Mouse (Mus musculus) liver, embryonic 13.5 days (tissue): Measurements from ENCODE around the gene Gm45837. TPM values are rescaled to one million over a fixed set of nuclear protein-coding genes. Genes with fewer than 3 reads are reported as not detected.

Experiments
- ATAC-seq: fragments of 200-750 bp; cut with Nextera tagmentation; 2 replicates; pipeline ENCODE4 v1.8.0; 2017; ENCODE audit warnings: low read depth, mild to moderate bottlenecking, moderate number of reproducible peaks, moderate library complexity
- DNase-seq: peaks from one replicate; pipeline ENCODE4 v3.0.0; 2022
- H3K27ac ChIP-seq: fragments of 300-500 bp; sonication (generic); 2 replicates; pipeline ENCODE4 v1.5.1; 2015; ENCODE audit warnings: moderate library complexity, mild to moderate bottlenecking, inconsistent platforms
- H3K27me3 ChIP-seq: fragments of 300-500 bp; sonication (generic); 2 replicates; pipeline ENCODE4 v1.6.1; 2015; ENCODE audit warnings: mild to moderate bottlenecking, inconsistent platforms
- H3K36me3 ChIP-seq: fragments of 300-500 bp; sonication (generic); 2 replicates; pipeline ENCODE4 v1.6.1; 2015; ENCODE audit warnings: mild to moderate bottlenecking, inconsistent platforms
- H3K4me1 ChIP-seq: fragments of 300-500 bp; sonication (generic); replicated peaks from 2 replicates; pipeline ENCODE4 v1.6.1; 2015; ENCODE audit warnings: inconsistent platforms
- H3K4me2 ChIP-seq: fragments of 300-500 bp; sonication (generic); 2 replicates; pipeline ENCODE4 v1.6.1; 2015; ENCODE audit warnings: inconsistent platforms, mild to moderate bottlenecking, moderate library complexity
- H3K4me3 ChIP-seq: fragments of 300-500 bp; sonication (generic); replicated peaks from 2 replicates; pipeline ENCODE4 v1.5.1; 2015; ENCODE audit warnings: mild to moderate bottlenecking, inconsistent platforms
- H3K9ac ChIP-seq: fragments of 300-500 bp; sonication (generic); 2 replicates; pipeline ENCODE4 v1.6.1; 2015; ENCODE audit warnings: mild to moderate bottlenecking, inconsistent platforms
- H3K9me3 ChIP-seq: fragments of 300-500 bp; sonication (generic); replicated peaks from 2 replicates; pipeline ENCODE4 v1.6.1; 2016; ENCODE audit warnings: inconsistent platforms
- WGBS: fragments of 180-500 bp; shearing (Covaris S2); methylation state at CpG from one replicate; pipeline ENCODE4 v1.1.7; 2015; ENCODE audit not compliant: insufficient replicate concordance; 5-methylcytosine and 5-hydroxymethylcytosine counted together
- polyA plus RNA-seq: library from polyadenylated mRNA; unstranded; fragments of >200 nt; fragmentation: Nextera tagmentation; extraction: Ambion mirVana; gene quantifications from 2 replicates; pipeline ENCODE4 v1.2.1, GENCODE M21; 2015

The Gm45837 gene
- polyA plus RNA-seq, 1 experiment from 2014 or later: 3.1 TPM

DNA sequence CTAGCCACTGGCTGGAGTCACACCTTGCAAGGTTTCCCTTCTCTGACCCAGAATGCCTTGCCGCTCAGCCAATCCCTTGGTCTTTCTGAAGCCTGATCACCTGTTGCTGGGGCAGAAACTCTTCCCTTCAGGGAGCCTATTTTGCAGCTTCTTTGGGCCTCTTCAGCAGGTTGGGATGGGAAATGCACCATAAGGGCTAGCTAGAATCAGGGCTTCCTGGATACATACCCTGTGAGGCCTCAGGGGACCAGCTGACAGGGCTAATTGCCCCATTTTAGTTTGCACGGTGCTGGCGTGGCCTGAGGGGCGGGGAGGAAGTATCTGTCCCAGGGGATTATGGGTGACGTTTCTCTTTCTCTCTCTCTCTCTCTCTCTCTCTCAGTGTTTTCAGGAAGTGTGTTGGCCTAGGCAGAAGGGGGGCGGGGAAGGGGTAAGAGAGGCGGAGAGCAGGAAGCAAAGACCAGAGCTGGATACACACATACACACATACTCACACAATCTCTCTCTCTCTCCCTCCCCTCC lies 32.9 kb upstream of the Gm45837 start:
- no peaks in the 10 kb centered on the region for H3K27me3 ChIP-seq
- peaks cover 43% of the 10 kb centered on the region for H3K4me1 ChIP-seq
- H3K27ac ChIP-seq: peak overlapping the region; percentile 70
- peak; percentile 72 for ATAC-seq
- H3K4me3 ChIP-seq: peak overlapping the region; percentile 15
- no peaks in the 10 kb centered on the region for H3K9me3 ChIP-seq
- peaks cover 13% of the 10 kb centered on the region; the same call in 1 of the 2 replicates for H3K36me3 ChIP-seq
- DNase-seq: peak; percentile 26
- H3K9ac ChIP-seq: peak overlapping the region; percentile 33; the same call in 1 of the 2 replicates
- H3K4me2 ChIP-seq: peak overlapping the region; percentile 54
- WGBS: 16% methylated on average over 7 of the region's 7 CpGs

DNA sequence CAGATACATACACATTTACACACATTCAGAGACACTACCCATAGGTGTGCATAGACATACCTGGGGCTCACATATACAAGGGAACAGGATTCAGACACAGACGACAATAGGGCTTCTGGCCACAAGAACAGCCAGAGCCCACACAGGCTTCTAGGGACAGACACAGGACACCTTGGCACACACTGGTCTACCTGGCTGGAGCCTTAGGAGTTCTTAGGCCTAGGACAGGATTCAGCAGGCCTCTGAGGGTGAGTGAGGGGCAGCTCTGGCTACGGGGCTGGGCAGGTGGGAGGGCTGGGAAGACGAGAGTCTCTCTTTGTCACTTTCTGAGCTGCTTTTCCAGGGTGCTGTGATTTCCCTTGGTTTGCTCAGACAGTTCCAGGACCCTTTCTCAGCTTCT lies 32.4 kb upstream of the Gm45837 start:
- H3K4me2 ChIP-seq: peak overlapping the region; percentile 54
- no peaks in the 10 kb centered on the region for H3K27me3 ChIP-seq
- H3K4me3 ChIP-seq: peak overlapping the region; percentile 15
- H3K36me3 ChIP-seq: peaks cover 8% of the 10 kb centered on the region; the same call in 1 of the 2 replicates
- H3K9ac ChIP-seq: peak overlapping the region; percentile 33; the same call in 1 of the 2 replicates
- DNase-seq: no peak
- H3K9me3 ChIP-seq: no peaks in the 10 kb centered on the region
- H3K27ac ChIP-seq: peak overlapping the region; percentile 70
- peak; percentile 19 for ATAC-seq
- peaks cover 47% of the 10 kb centered on the region for H3K4me1 ChIP-seq
- 46% methylated on average over 3 of the region's 3 CpGs for WGBS

DNA sequence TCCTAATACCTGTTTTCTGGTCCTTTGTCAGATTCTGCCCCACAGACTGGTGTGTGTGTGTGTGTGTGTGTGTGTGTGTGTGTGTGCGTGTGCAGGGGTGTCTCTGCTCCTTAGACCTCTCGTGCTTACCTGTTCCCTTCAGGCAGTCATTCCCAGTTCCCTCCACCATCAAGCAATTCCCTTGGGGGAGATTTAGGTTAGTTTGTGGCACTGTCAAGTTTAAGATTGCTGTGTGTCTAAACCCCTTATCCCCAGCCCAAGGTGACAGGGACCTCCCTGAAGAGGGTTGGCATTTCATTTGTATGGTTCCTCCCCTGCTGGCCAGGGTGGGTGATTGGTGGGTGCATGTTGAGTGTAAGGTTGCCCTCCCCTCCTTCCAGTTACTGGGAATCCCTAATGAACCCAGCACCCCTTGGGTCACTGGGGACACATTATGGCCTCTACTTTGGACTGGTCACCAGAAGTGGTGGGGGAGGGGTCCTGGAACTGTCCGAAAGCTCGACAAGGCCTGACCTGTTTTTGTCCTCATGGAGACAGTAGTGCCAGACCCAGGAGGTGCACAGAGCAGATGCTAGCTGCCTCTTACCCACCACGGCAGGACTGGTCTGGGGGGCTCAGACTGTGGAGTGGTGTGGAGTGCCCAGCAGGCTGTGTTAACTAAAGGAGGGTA lies 31.8 kb upstream of the Gm45837 start:
- Histone ChIP-seq H3K4me3 (no peak overlapping the region), H3K9me3 (no peaks in the 10 kb centered on the region), H3K9ac (peak overlapping the region; percentile 45; the same call in 1 of the 2 replicates), H3K4me2 (peak overlapping the region; percentile 54), H3K36me3 (peaks cover 7% of the 10 kb centered on the region; the same call in 1 of the 2 replicates), H3K27me3 (no peaks in the 10 kb centered on the region), H3K4me1 (peaks cover 52% of the 10 kb centered on the region), H3K27ac (peak overlapping the region; percentile 70)
- no peak for DNase-seq
- 55% methylated on average over 5 of the region's 5 CpGs for WGBS
- 0 out of 2 replicates have a peak, but pooled peaks have one; percentile 7 for ATAC-seq

DNA sequence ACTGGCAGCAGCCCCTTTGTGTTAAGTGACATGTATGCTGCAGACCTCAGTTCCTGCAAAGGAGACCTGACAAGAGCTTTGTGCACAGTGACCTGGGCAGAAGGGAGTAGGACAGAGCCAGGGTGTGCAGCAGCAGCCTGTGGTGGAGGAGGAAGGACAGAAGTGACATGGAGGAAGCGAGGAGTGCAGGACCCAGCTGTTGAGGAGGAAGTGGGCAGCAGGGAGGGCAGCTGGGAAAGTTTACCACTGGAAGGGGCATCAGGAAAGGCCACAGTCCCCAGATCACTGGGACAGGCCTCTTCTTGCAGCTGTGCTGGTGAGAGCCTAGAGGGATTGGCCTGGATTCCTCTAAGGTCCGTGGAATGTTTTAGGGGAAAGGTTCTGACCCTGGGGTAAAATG lies 31.0 kb upstream of the Gm45837 start:
- no peaks in the 10 kb centered on the region for H3K9me3 ChIP-seq
- peaks cover 59% of the 10 kb centered on the region for H3K4me1 ChIP-seq
- peaks cover 7% of the 10 kb centered on the region; the same call in 1 of the 2 replicates for H3K36me3 ChIP-seq
- DNase-seq (no peak), ATAC-seq (no peak)
- no peaks in the 10 kb centered on the region for H3K27me3 ChIP-seq
- peak overlapping the region; percentile 14; the same call in 1 of the 2 replicates for H3K9ac ChIP-seq
- peak overlapping the region; percentile 54; the same call in 1 of the 2 replicates for H3K4me2 ChIP-seq
- H3K27ac ChIP-seq: no peak overlapping the region
- H3K4me3 ChIP-seq: no peak overlapping the region
- WGBS: 58% methylated on average over 2 of the region's 2 CpGs

DNA sequence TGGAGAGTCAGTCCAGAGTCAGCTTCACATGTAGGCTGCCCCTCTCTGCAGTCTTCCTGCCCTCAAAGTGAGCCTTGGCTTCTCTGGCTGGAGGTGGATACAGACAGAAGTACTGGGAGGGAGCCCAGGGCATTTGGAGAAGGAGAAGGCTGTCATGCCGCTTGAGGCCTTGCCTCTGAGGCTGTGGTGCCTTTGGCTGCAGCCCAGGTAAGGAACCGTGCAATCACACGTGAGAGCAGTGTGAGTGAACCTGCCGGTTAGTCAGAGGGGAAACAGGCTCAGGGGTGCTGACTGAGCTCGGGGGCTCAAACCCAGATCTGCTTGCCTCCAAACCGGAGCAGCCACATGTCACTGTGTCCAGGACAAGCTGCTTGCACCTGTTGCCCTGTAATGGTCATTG lies 29.2 kb upstream of the Gm45837 start:
- Histone ChIP-seq H3K36me3 (peaks cover 7% of the 10 kb centered on the region), H3K4me3 (no peak overlapping the region), H3K9ac (no peak overlapping the region), H3K27me3 (no peaks in the 10 kb centered on the region), H3K4me2 (no peak overlapping the region), H3K9me3 (no peaks in the 10 kb centered on the region), H3K27ac (no peak overlapping the region), H3K4me1 (peaks cover 76% of the 10 kb centered on the region)
- no peak for DNase-seq
- 72% methylated on average over 6 of the region's 6 CpGs for WGBS
- ATAC-seq: no peak

DNA sequence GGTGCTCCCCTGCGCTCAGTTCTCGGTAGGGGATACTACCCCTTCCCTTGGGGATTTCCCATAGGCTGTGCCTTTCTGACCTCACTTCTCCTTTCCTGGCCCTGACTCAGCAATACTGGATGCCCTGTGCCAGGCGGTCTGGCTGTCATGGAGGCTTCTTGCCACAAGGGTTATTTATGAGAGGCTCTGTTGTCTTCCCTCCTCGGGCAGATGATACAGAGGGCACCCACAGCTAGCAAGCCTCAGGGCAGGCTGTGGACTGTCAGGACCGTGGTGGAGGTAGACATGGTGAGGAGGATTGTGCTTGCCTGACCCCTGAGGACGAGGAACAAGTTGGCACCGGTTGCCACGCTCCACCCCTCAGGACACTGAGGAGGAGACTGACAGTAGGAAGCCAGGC lies 28.3 kb upstream of the Gm45837 start:
- H3K9me3 ChIP-seq: no peaks in the 10 kb centered on the region
- H3K4me2 ChIP-seq: no peak overlapping the region
- DNase-seq: no peak
- peaks cover 70% of the 10 kb centered on the region for H3K4me1 ChIP-seq
- H3K27ac ChIP-seq: no peak overlapping the region
- WGBS: 53% methylated on average over 8 of the region's 8 CpGs
- no peak for ATAC-seq
- H3K4me3 ChIP-seq: no peak overlapping the region
- no peak overlapping the region for H3K9ac ChIP-seq
- H3K27me3 ChIP-seq: no peaks in the 10 kb centered on the region
- H3K36me3 ChIP-seq: peaks cover 13% of the 10 kb centered on the region

GRCm38 (mm10) chr7:101383756-101384155 lies 26.9 kb upstream of the Gm45837 start:
- Histone ChIP-seq H3K4me3 (no peak overlapping the region), H3K9ac (no peak overlapping the region), H3K36me3 (peaks cover 26% of the 10 kb centered on the region), H3K27me3 (no peaks in the 10 kb centered on the region), H3K4me1 (peaks cover 58% of the 10 kb centered on the region), H3K4me2 (no peak overlapping the region), H3K9me3 (no peaks in the 10 kb centered on the region), H3K27ac (no peak overlapping the region)
- no peak for ATAC-seq
- WGBS: 40% methylated on average over 3 of the region's 3 CpGs
- no peak for DNase-seq

DNA sequence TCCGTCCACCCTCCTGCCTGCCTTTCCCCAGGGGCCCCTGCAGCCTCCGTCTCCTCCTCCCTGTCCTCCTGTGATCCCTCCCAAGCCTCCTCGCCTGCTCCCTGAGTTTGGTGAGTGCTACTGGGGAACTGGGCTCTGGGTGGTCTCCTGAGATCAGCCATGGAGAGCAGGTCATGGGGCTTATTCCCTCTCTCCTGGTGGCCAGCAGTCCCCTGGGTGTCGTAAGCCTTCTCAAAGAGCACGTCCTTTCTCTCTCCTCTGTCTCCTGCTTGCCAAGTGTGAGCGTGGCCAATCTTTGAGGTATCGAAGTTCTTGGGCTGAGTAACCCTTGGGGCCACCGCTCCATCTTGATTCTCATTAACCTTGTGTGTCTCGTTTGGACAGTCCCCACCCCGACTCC lies 25.8 kb upstream of the Gm45837 start:
- DNase-seq (no peak), ATAC-seq (no peak)
- H3K9me3 ChIP-seq: no peaks in the 10 kb centered on the region
- no peak overlapping the region for H3K4me3 ChIP-seq
- 0 out of 2 replicates have a peak overlapping the region, but pooled peaks have one; percentile 30 for H3K4me2 ChIP-seq
- WGBS: 52% methylated on average over 10 of the region's 10 CpGs
- peaks cover 54% of the 10 kb centered on the region for H3K4me1 ChIP-seq
- H3K27ac ChIP-seq: peak overlapping the region; percentile 69
- 0 out of 2 replicates have a peak overlapping the region, but pooled peaks have one; percentile 45 for H3K9ac ChIP-seq
- H3K36me3 ChIP-seq: peaks cover 31% of the 10 kb centered on the region
- no peaks in the 10 kb centered on the region for H3K27me3 ChIP-seq

- Histone ChIP-seq H3K4me2 (peak overlapping the region; percentile 30), H3K9me3 (no peaks in the 10 kb centered on the region), H3K36me3 (peaks cover 35% of the 10 kb centered on the region), H3K4me1 (peaks cover 56% of the 10 kb centered on the region), H3K27ac (peak overlapping the region; percentile 69), H3K9ac (peak overlapping the region; percentile 45; the same call in 1 of the 2 replicates), H3K27me3 (no peaks in the 10 kb centered on the region), H3K4me3 (no peak overlapping the region)
- DNase-seq (no peak), ATAC-seq (peak; percentile 52)
- WGBS: 24% methylated on average over 6 of the region's 6 CpGs
Measured at GRCm38 (mm10) chr7:101385331-101385733, 25.4 kb upstream of the Gm45837 start.

DNA sequence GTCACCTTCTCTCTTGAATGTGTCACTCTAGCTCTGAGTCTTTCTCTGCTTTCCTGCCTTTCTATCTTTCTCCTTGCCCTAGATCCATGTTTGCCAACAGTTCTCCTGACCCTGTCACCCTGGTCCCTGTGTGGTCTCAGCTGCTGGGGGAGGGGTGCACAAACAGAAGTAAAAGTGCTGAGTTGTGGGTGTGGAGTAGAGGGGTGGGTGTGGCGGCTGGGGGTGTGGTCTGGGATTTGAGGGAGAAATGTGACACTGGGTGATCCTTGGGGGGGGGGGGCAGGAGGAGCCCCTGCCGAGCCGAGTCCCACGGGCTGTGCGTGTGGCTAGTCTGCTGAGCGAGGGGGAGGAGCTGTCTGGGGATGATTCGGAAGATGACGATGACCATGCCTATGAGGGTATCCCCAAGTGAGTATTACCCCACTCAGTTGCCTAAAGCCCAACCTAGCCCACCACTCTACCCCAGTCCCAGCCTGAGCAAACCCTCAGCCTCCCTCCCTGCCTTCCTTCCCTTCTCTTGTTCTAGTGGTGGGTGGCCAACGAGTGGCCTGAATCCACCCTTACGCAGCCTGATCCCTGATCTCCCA lies 24.7 kb upstream of the Gm45837 start:
- no peak overlapping the region for H3K4me3 ChIP-seq
- peaks cover 40% of the 10 kb centered on the region for H3K36me3 ChIP-seq
- no peaks in the 10 kb centered on the region for H3K27me3 ChIP-seq
- peak overlapping the region; percentile 45; the same call in 1 of the 2 replicates for H3K9ac ChIP-seq
- peak overlapping the region; percentile 69 for H3K27ac ChIP-seq
- peak overlapping the region; percentile 30 for H3K4me2 ChIP-seq
- no peaks in the 10 kb centered on the region for H3K9me3 ChIP-seq
- 57% methylated on average over 10 of the region's 10 CpGs for WGBS
- no peak for DNase-seq
- peaks cover 62% of the 10 kb centered on the region for H3K4me1 ChIP-seq
- no peak for ATAC-seq

DNA sequence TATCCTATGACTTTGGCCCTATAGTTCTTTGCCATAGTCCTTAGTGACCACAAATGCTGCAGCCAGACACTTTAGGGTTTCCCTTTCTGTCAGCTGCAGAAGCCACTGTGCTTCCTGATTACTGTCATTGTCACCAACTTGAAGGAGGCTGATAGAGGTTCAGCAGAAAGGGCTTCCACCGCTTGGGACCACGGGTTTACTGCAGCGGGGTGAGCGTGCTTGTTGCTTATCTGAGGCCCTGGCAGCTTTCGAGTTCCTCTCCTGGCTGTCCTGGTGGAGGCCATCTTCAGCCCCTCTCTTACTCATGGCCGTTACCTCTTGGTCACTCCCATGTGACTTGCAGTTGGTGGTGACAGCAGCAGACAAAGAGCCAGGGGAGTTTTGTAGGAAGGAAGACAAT lies 21.4 kb upstream of the Gm45837 start:
- peaks cover 56% of the 10 kb centered on the region for H3K36me3 ChIP-seq
- DNase-seq (no peak), ATAC-seq (no peak)
- H3K4me3 ChIP-seq: no peak overlapping the region
- no peak overlapping the region for H3K9ac ChIP-seq
- no peaks in the 10 kb centered on the region for H3K9me3 ChIP-seq
- no peak overlapping the region for H3K4me2 ChIP-seq
- H3K27ac ChIP-seq: peak overlapping the region; percentile 29
- 20% methylated on average over 6 of the region's 6 CpGs for WGBS
- H3K4me1 ChIP-seq: peaks cover 50% of the 10 kb centered on the region
- no peaks in the 10 kb centered on the region for H3K27me3 ChIP-seq
